Mouse (Mus musculus): ENCODE data around the gene Lpo.

The Lpo gene

GRCm38 (mm10) chr11:87828239-87828900 lies at the start of gene Lpo:
Gene Lpo (minus strand): TSS chr11:87828289.
- DNase-seq, result no peak

DNA sequence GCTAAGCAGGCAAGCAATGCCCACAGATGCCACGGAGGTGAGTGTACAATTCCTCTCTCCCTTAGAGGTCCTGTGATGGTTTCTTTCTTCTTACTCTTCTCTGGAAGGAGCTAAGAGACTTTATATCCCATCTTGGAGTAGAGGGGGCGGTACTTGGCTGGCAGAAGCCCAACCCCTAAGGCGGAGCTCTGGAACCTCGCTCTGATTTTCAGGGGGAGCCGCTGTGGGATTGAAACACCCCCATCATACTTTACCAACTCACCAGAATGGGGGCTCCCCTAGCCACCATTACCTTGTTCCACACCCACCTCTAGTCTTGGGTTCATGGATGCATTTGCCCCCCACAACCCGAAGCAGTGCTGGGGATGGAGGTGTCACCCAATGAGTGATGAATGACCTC lies 47.3 kb upstream of the Lpo start, which contains the start of gene Epx:
Gene Epx (minus strand): TSS at position 101 of the 400 bp plus-strand sequence.
- DNase-seq, result no peak

DNA sequence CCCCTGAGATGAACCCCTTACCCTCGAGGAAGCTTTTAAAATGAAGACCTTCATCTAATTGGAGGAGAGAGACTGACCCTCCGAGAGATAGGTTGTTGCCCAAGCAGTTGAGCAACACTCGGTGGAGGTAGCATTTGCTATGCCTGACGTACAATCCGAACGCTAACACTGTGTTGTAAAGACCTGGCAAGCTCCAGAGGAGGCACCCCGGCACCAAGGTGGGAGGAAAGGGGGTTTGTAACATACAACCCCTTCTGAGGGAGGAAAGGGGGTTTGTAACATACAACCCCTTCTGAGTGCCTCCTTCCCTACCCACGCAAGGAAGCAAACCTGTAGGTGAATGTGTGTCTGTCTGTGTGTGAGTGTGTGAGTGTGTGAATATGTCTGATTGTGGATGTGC lies 43.7 kb upstream of the Lpo start:
- no peak for DNase-seq

- no peak for DNase-seq
These were observed 42.0 kb upstream of the Lpo start for GRCm38 (mm10) chr11:87870096-87870495.

DNA sequence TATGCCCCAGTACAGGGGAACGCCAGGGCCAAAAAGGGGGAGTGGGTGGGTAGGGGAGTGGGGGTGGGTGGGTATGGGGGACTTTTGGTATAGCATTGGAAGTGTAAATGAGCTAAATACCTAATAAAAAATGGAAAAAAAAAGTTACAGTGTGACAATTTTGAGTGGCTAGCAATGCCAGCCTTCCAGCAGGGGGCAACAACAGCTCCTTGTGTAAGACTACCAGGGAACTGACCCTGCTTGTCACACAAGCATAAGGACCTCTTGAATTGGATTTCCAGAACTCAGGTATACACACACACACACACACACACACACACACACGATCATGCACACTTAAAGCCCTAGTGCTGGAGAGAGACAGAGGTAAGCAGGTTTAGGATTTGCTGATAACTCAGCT lies 38.8 kb upstream of the Lpo start:
- peak; percentile 37 for DNase-seq

- no peak for DNase-seq
These were observed 34.7 kb upstream of the Lpo start for GRCm38 (mm10) chr11:87862805-87863204.

DNA sequence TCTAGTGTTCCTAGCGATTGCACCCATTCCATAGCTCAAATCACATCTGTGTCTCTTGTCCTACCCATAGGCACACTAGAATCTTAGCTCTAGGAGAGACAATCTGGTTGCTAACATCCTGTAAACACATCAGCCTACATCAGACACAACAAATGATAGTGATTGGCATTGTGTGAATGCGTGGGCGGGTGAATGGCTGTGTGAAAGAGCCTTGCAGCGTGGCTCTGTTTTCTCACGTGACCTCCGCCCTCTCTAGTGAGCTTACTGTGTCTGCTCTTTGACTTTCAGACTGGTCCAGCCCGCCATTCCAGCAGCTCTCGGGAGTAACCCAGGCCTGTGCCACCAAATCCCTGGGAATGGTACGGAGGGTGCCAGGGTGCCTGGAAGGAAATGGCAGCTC lies 32.3 kb upstream of the Lpo start:
- DNase-seq, result no peak

DNA sequence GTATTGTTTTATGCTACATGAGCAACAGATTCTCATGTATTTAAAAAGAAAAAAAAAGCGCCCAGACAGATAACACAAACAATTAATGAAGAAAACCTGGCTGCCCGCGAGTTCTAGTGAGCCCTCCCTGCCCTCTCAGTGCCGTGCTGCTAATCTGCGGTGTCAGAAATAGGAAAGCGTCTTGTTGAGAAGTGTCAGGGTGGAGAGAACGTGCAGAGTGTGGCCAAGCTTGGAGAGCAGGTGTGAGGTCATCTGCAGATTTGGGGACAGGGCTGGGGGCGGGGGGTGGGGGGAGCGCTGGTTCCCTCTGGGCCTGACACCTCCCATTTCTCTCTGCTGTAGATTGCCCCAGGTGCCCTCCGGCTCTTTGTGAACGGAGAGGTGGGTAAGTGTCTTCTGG lies 31.2 kb upstream of the Lpo start:
- no peak for DNase-seq

DNA sequence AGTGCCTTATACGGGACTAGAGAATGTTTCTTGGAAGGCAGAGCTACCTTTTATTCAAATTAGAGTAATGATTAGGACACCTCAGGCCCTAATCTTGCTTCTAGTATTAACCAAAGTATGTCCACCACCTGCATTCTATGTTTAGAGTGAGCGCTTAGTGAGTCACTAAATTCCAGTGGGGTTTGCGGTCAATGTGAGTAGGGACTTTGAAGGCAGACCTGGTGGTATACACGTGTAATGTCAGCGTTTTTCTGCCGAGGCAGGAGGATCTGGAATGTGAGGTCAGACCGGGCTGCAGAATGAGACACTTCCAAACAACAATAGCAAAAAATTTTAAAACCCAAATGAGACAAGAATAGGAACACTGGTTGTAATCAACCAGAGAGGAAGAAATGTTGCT lies 26.5 kb upstream of the Lpo start:
- no peak for DNase-seq

GRCm38 (mm10) chr11:87853597-87853954 lies 25.5 kb upstream of the Lpo start:
- DNase-seq, result peak; percentile 5

DNA sequence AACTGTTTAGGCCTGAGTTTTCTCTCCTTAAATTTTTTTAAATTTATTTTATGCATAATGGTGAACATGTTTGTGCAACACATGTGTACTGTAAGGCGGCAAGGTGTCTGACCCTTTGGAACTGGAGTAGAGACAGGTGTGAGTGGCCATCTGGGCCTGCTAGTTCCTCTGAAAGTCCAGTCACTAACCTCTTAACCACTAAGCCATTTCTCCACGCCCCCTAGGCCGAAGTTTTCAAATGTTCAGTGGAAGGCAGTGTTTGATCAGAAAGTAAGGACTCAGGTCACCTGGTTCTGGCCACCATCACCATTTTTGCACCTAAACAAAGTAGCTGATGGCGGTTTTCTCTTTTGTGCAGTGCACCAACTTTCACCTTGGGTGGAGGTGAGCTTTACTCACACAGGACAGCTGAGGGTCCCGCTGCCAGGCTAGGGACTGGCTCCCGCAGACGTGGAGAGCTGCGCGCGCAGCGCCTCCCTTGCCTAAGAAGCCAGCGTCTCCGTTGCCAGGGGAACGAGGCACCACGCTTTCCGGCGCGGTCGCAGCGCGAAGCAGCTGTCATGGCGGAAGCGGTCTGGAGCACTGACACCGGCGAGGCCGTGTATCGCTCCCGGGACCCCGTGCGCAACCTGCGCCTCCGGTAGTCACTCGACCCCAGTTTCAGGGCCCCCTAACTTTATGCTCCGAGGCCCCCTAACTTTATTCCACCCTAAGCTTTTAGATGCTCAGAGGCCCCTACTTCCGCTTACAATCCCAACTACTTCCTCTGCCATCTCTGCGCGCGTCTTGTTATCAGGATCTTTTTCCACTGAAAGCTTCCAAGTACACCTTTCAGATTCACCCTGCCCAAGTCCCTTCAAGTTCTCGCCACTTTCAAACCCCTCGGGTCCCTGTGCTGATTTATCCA lies 24.9 kb upstream of the Lpo start, which contains the start of gene Mks1:
Gene Mks1 (plus strand): TSS at position 526 of the 907 bp plus-strand sequence.
- DNase-seq, result peak; percentile 94

GRCm38 (mm10) chr11:87847884-87848283 lies 19.8 kb upstream of the Lpo start:
- no peak for DNase-seq

DNA sequence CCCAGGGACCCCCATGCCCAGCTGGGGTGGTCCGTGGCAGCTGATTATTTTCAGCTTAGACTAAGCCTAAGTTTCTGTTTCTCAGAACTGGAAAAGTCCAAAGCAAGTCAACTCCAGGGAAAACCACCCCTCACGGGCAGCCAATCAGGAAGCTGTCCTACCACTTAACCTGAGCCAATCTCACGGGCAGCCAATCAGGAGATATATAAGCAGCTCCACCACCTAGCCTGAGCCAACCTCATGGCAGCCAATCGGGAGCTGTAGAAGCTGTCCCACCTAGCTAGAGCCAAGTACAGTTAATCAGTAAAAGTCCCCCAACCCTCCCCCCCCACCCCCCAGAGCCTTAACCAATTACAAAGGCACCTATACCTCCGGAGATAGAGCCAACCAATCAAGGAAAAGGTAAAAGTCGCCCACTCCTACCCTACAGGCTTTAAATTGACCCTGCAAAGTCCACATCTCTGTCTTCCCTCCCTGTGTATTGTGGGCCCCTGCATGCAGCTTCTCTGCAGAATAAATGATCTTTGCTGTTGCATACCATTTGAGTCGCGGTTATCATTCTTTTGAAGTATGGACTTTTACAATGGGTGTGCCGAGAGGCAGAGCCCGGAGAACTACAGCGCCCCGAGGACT lies 19.0 kb upstream of the Lpo start:
- no peak for DNase-seq

- DNase-seq, result no peak
These were observed 13.3 kb upstream of the Lpo start for GRCm38 (mm10) chr11:87841436-87841835.

DNA sequence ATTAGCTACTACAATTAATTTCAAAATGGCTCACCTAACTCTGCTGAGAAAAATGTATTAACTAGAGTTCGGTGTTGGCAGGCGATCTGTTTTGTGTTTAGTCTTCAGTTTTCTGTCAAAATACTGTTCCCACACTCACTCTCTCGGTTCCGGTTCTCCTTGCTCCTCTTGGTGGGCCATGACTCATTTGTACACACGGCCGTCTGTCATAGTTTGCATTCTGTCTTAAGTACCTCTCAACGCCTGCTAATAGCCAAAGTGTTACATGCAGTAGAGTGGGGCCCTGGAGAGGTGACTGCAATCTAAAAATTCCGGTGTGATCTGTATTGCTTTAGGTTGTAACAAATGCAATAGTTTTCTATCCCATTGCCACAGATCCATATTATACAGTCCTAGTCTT lies 12.6 kb upstream of the Lpo start:
- DNase-seq, result no peak

DNA sequence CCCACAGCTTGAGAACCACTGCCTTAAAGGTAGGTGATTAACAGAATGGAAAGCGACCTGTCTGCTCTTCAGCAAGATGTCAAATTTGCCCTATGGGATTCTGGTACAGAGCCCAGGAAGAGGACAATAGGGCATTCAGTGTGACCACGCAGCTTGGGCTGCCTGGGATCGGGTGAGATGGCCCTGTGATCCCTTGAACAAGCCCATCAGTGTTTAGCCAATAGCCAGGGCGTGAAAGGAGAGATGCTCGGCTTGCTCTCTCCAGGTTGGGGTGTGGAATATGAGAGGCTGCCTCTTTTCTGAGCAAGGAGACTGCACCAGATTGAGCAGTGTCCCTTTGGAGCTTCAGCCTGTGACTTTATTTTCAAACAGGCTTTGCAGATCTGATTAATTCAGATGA lies 6.6 kb downstream of the Lpo start:
- no peak for DNase-seq

GRCm38 (mm10) chr11:87817443-87817773 lies 10.7 kb downstream of the Lpo start:
- DNase-seq, result no peak

DNA sequence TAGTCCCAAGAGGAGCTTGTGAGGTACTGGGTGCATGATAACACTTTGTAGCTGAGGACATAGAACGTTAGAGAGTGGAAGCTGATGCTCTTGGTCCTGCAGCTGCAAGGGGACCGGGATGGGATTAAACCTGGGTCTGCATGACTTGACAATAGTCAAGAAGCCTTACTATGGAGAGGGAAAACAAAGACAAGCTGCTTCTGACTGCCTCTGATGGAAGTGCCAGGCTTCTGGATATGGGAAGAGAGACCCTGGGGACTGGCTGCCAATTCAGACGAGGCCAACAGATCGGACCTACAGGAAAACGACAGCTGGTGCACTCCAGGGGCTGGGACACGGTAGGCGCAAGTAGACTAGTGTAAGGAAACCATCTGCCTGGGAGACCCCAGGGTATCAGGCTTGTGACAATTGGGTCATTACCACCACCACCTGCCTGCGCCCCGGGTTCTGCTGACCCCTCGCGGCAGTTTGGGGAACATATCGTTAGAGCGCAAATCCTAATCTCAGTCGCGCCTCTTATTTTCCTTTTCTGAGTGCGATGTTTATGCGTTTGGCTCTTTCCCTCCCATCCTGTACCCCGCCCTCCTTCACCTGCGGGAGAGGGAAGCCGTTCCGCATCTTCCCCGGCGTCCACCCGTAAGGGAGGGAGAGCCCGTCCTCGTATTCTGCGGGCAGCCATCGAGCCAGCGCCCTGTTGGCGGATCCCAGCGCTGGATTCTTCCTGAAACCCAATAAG lies 11.2 kb downstream of the Lpo start:
- peak; percentile 52 for DNase-seq

GRCm38 (mm10) chr11:87814831-87815230 lies 13.3 kb downstream of the Lpo start:
- no peak for DNase-seq

DNA sequence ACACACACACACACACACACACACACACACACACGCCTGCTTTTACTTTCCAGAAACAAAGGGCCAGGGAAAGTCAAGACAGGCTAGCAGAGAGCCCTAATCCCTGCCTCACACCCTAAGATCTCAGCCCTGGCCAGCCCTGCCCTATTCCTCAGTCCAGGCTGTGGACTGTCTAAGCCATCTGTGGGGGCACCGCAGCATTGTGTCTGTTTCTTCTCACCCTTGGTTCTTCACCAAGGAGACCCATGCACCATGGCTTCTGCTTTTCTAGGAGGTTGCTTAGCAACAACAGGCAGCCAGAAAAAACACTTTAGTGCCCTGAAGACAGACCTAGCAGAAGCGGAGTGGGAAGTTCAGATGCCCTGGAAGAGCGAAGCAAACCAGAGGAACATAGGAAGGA lies 16.7 kb downstream of the Lpo start:
- DNase-seq, result no peak

DNA sequence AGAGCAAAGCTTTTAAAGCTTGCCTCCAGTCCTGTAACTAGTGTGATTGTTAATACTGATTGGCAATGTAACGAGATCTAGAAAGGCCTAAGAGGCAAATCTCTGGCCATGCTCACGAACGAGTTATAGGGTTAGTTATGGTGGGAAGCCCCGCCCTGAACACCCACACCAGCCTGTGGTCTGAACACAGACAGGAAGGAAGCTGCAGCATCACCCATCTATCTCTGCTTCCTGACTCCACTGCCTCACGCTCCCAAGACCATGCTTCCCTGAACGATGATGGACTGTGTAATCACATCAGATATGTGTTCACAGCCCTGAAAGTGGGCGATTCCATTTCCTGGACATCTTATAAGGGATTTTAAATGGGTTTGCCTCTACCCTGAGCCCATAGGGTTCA lies 19.9 kb downstream of the Lpo start:
- peak; percentile 12 for DNase-seq

GRCm38 (mm10) chr11:87807433-87807832 lies 20.7 kb downstream of the Lpo start:
- DNase-seq, result no peak

GRCm38 (mm10) chr11:87805448-87805847 lies 22.6 kb downstream of the Lpo start:
- DNase-seq, result peak; percentile 51
